Comparison of ENCODE assay signal across 8 mouse cellular contexts in genomic region chr7:83631073-83631827, GRCm38 (mm10). TPM values are rescaled to one million over a fixed set of nuclear protein-coding genes. Genes with fewer than 3 reads are reported as not detected.
DNase-seq lines count a peak whose midpoint lies in the region; ATAC-seq lines count a peak whose summit lies in the region.

No protein-coding gene starts in this region.

- H3K27me3 ChIP-seq in erythroblast, embryonic 14.5 days (ENCODE audit: control insufficient read depth): no peaks in the 10 kb centered on the region
- no peaks in the 10 kb centered on the region for H3K27me3 ChIP-seq in liver, embryonic 13.5 days

- H3K9ac ChIP-seq in liver, embryonic 13.5 days: peak overlapping the region; percentile 61

- peak; percentile 68 for ATAC-seq in liver, embryonic 13.5 days (ENCODE audit: low read depth)

- peak overlapping the region; percentile 84 for H3K4me2 ChIP-seq in liver, embryonic 13.5 days

- no peak overlapping the region; the same call in 1 of the 2 replicates for H3K27ac ChIP-seq in liver, embryonic 13.5 days

- H3K4me3 ChIP-seq in erythroblast, embryonic 14.5 days (replicated peaks): peak overlapping the region; percentile 67
- H3K4me3 ChIP-seq in liver, embryonic 13.5 days (replicated peaks): peak overlapping the region; percentile 67

- WGBS in liver, embryonic 13.5 days (ENCODE audit: insufficient replicate concordance): 8% methylated on average over 11 of the region's 11 CpGs

- peaks cover 27% of the 10 kb centered on the region for H3K4me1 ChIP-seq in erythroblast, embryonic 14.5 days (ENCODE audit: control insufficient read depth)
- H3K4me1 ChIP-seq in liver, embryonic 13.5 days (replicated peaks): peaks cover 34% of the 10 kb centered on the region

- peak; percentile 26 for DNase-seq in embryo, embryonic 11 days
- no peak for DNase-seq in embryo, embryonic 10 days (ENCODE audit: low spot score)
- peak; percentile 45 for DNase-seq in 3T3-L1 (ENCODE audit: low read depth, low spot score)
- DNase-seq in liver, embryonic 13.5 days: no peak
- no peak for DNase-seq in thymus, adult 18-20 months
- no peak for DNase-seq in adrenal gland, postnatal 36 days
- DNase-seq in testis, postnatal 10 days (ENCODE audit: low spot score): no peak

- H3K9me3 ChIP-seq in erythroblast, embryonic 14.5 days (ENCODE audit: control insufficient read depth, low read length): no peaks in the 10 kb centered on the region
- no peaks in the 10 kb centered on the region for H3K9me3 ChIP-seq in liver, embryonic 13.5 days (replicated peaks)

- no peaks in the 10 kb centered on the region; the same call in 1 of the 2 replicates for H3K36me3 ChIP-seq in erythroblast, embryonic 14.5 days (ENCODE audit: control insufficient read depth)
- no peaks in the 10 kb centered on the region for H3K36me3 ChIP-seq in liver, embryonic 13.5 days

RNA-seq across cellular contexts. Expression of gene Stard5, which starts 0.5 kb away (rescaled TPM):
- polyA plus RNA-seq in erythroblast, embryonic 14.5 days (2012): 0.05 TPM in 1 of 2 replicates, not detected in the other
- polyA plus RNA-seq in liver, embryonic 13.5 days (2015; fragmentation: Nextera tagmentation; extraction: Ambion mirVana): 6.6 and 8.2 TPM in 2 replicates
- total RNA-seq in adrenal gland, postnatal 36 days (2021): 10 to 100 TPM; 21.2 to 32.8 TPM

RNA-seq across cellular contexts. Expression of gene Tmc3, which starts 46.5 kb away (rescaled TPM):
- polyA plus RNA-seq in erythroblast, embryonic 14.5 days (2012): 0.01 TPM in 1 of 2 replicates, not detected in the other
- 0.28 and 0.44 TPM in 2 replicates for polyA plus RNA-seq in liver, embryonic 13.5 days (2015; fragmentation: Nextera tagmentation; extraction: Ambion mirVana)
- under 1 TPM; 0.07 to 0.36 TPM for total RNA-seq in adrenal gland, postnatal 36 days (2021)

Comparison
In these comparisons a context has a peak if more than half of its experiments do, and no peak if none do; other contexts are left out.
1. DNase-seq: peak in embryo, embryonic 11 days (single experiment) and 3T3-L1 (single experiment); none in embryo, embryonic 10 days (single experiment), liver, embryonic 13.5 days (single experiment), thymus, adult 18-20 months (0 of 2), adrenal gland, postnatal 36 days (0 of 2) and testis, postnatal 10 days (single experiment).